Mouse (Mus musculus): ENCODE results near the gene Pde4a.

- TF ChIP-seq CTCF (IDR thresholded peaks at IDR 0.05) (peak; percentile 70), POLR2A (IDR thresholded peaks at IDR 0.05; ENCODE audit: insufficient read depth, low read depth, low read length) (no peak)
Measured at GRCm38 (mm10) chr9:21165952-21166451, 488 bp downstream of the Pde4a start.
